Mouse (Mus musculus) testis, postnatal 14 days (tissue): ENCODE measurements around the gene Agbl4.

Experiments
- DNase-seq: peaks from one replicate; pipeline ENCODE4 v3.0.0; 2021; ENCODE audit warnings: low spot score

The Agbl4 gene

GRCm38 (mm10) chr4:110397618-110398045, at the start of gene Agbl4:
Gene Agbl4 (plus strand): TSS chr4:110397661.
- DNase-seq, result peak; percentile 84

- DNase-seq, result no peak
Measured at GRCm38 (mm10) chr4:110350856-110351177, 46.6 kb upstream of the Agbl4 start.

- peak; percentile 87 for DNase-seq
Measured at GRCm38 (mm10) chr4:110351178-110352000, 46.1 kb upstream of the Agbl4 start, which contains the start of gene Elavl4. Gene Elavl4 (minus strand): TSS chr4:110351909.

- no peak for DNase-seq
Measured at GRCm38 (mm10) chr4:110352001-110352369, 45.5 kb upstream of the Agbl4 start.

- DNase-seq, result no peak
Measured at GRCm38 (mm10) chr4:110360568-110360967, 36.9 kb upstream of the Agbl4 start.

- DNase-seq, result no peak
Measured at GRCm38 (mm10) chr4:110396221-110396620, 1.2 kb upstream of the Agbl4 start.

- no peak for DNase-seq
Measured at GRCm38 (mm10) chr4:110420306-110420705, 22.8 kb downstream of the Agbl4 start.

GRCm38 (mm10) chr4:110427653-110428052, 30.2 kb downstream of the Agbl4 start:
- DNase-seq, result no peak

- no peak for DNase-seq
Measured at GRCm38 (mm10) chr4:110494371-110494770, 96.9 kb downstream of the Agbl4 start.

GRCm38 (mm10) chr4:110529804-110530203, 132.3 kb downstream of the Agbl4 start:
- DNase-seq, result no peak

- DNase-seq, result no peak
Measured at GRCm38 (mm10) chr4:110549223-110549622, 151.8 kb downstream of the Agbl4 start.

- DNase-seq, result no peak
Measured at GRCm38 (mm10) chr4:110597726-110598283, 200.3 kb downstream of the Agbl4 start.

- DNase-seq, result no peak
Measured at GRCm38 (mm10) chr4:110641417-110641816, 244.0 kb downstream of the Agbl4 start.

GRCm38 (mm10) chr4:110662940-110663339, 265.5 kb downstream of the Agbl4 start:
- DNase-seq, result no peak

- DNase-seq, result no peak
Measured at GRCm38 (mm10) chr4:110674121-110674520, 276.7 kb downstream of the Agbl4 start.

GRCm38 (mm10) chr4:110735141-110735540, 337.7 kb downstream of the Agbl4 start:
- no peak for DNase-seq

- no peak for DNase-seq
Measured at GRCm38 (mm10) chr4:110757941-110758340, 360.5 kb downstream of the Agbl4 start.

GRCm38 (mm10) chr4:110788596-110788995, 391.1 kb downstream of the Agbl4 start:
- no peak for DNase-seq

- DNase-seq, result no peak
Measured at GRCm38 (mm10) chr4:110799902-110800301, 402.4 kb downstream of the Agbl4 start.

GRCm38 (mm10) chr4:110810947-110811346, 413.5 kb downstream of the Agbl4 start:
- no peak for DNase-seq

- no peak for DNase-seq
Measured at GRCm38 (mm10) chr4:110832776-110833175, 435.3 kb downstream of the Agbl4 start.

- DNase-seq, result no peak
Measured at GRCm38 (mm10) chr4:110879719-110880443, 482.4 kb downstream of the Agbl4 start.

GRCm38 (mm10) chr4:110916061-110916460, 518.6 kb downstream of the Agbl4 start:
- DNase-seq, result no peak
